Mouse (Mus musculus) limb, embryonic 13.5 days (tissue): Measurements from ENCODE around the gene Cst11. TPM values are rescaled to one million over a fixed set of nuclear protein-coding genes. Genes with fewer than 3 reads are reported as not detected.
"Not testable (repeated sequence)": the region's sequence is repeated elsewhere in the genome, so short reads cannot be mapped to it uniquely, and the experiment has no call there.

Experiments
- ATAC-seq: fragments of 200-750 bp; cut with Nextera tagmentation; 2 replicates; pipeline ENCODE4 v1.8.0; 2017; ENCODE audit warnings: low read depth, moderate number of reproducible peaks, moderate TSS enrichment; ENCODE audit not compliant: low FRiP score
- H3K27ac ChIP-seq: fragments of 300-500 bp; sonication (generic); 2 replicates; pipeline ENCODE4 v1.5.1; 2015; ENCODE audit warnings: inconsistent platforms, mild to moderate bottlenecking, moderate library complexity
- H3K27me3 ChIP-seq: fragments of 300-500 bp; sonication (generic); 2 replicates; pipeline ENCODE4 v1.6.1; 2015; ENCODE audit warnings: mild to moderate bottlenecking, inconsistent platforms
- H3K36me3 ChIP-seq: fragments of 300-500 bp; sonication (generic); 2 replicates; pipeline ENCODE4 v1.6.1; 2015; ENCODE audit warnings: inconsistent platforms, mild to moderate bottlenecking, moderate library complexity
- H3K4me1 ChIP-seq: fragments of 300-500 bp; sonication (generic); 2 replicates; pipeline ENCODE4 v1.6.1; 2015; ENCODE audit warnings: inconsistent platforms
- H3K4me2 ChIP-seq: fragments of 300-500 bp; sonication (generic); replicated peaks from 2 replicates; pipeline ENCODE4 v1.6.1; 2015; ENCODE audit warnings: inconsistent platforms, mild to moderate bottlenecking, moderate library complexity
- H3K4me3 ChIP-seq: fragments of 300-500 bp; sonication (generic); 2 replicates; pipeline ENCODE4 v1.5.1; 2015; ENCODE audit warnings: moderate library complexity, mild to moderate bottlenecking, inconsistent platforms
- H3K9ac ChIP-seq: fragments of 300-500 bp; sonication (generic); 2 replicates; pipeline ENCODE4 v1.6.1; 2015; ENCODE audit warnings: mild to moderate bottlenecking, inconsistent platforms
- H3K9me3 ChIP-seq: fragments of 300-500 bp; sonication (generic); 2 replicates; pipeline ENCODE4 v1.6.1; 2016; ENCODE audit warnings: inconsistent platforms
- WGBS: fragments of 180-500 bp; shearing (Covaris S2); methylation state at CpG from one replicate; pipeline ENCODE4 v1.1.7; 2015; 5-methylcytosine and 5-hydroxymethylcytosine counted together
- polyA plus RNA-seq: library from polyadenylated mRNA; unstranded; fragments of >200 nt; fragmentation: Nextera tagmentation; extraction: Ambion mirVana; gene quantifications from 2 replicates; pipeline ENCODE4 v1.2.1, GENCODE M21; 2015

Cst11 gene
- not detected in 2 replicates for polyA plus RNA-seq

DNA sequence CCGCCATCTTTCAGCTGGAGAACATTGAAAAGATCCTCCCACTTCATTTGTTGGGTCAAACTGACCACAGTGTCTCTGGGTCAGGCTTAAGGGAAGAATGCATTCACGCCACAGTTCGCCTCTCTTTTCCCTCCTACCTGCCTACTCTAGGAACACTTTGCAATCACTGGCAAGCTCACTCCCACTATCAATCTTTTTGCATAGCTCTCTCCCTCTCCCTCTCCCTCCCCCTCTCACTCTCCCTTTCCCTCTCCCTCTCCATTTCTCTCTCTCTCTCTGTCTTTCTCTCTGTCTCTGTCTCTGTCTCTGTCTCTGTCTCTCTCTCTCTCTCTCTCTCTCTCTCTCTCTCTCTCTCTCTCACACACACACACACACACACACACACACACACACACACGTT, at the start of gene Cst11:
Cst11 (minus strand) TSS at position 101 of the 400 bp plus-strand sequence.
- H3K4me1 ChIP-seq, H3K27me3 ChIP-seq, H3K36me3 ChIP-seq, ATAC-seq, H3K9me3 ChIP-seq, H3K4me2 ChIP-seq, H3K27ac ChIP-seq, H3K9ac ChIP-seq, H3K4me3 ChIP-seq: not testable (repeated sequence)
- WGBS: 85% methylated on average over 4 of the region's 4 CpGs

DNA sequence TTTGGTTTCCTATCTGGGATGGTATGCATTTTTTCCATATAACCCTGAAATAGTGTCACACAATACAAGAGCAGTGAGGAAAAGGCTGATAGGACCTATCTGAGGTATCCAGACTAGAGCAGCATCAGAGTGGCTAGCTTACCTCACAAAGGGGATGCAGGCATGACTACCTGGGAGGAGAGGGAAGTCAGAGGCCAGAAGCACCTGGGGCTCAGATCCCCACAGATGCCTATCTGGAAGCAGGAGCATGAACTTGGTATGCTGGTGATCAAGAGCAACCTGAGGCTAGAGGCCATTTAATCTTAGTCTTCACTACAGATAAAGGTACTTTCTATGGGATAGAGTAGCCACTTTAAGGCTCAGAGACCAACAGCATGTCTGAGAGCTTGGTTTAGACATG, 48.6 kb upstream of the Cst11 start, which contains the start of gene Cst13:
Cst13 (plus strand) TSS at position 173 of the 400 bp plus-strand sequence.
- no peak within 1 kb of the TSS for H3K27ac ChIP-seq
- H3K4me1 ChIP-seq: no peaks in the 10 kb centered on the region
- H3K9ac ChIP-seq: no peak within 1 kb of the TSS
- no peak within 1 kb of the TSS for H3K4me3 ChIP-seq
- no peaks in the 10 kb centered on the region for H3K36me3 ChIP-seq
- no peak within 1 kb of the TSS for H3K4me2 ChIP-seq
- no peaks in the 10 kb centered on the region for H3K27me3 ChIP-seq
- no peak for ATAC-seq
- no peaks in the 10 kb centered on the region for H3K9me3 ChIP-seq

- Histone ChIP-seq H3K9ac (no peak overlapping the region), H3K4me3 (no peak overlapping the region), H3K27ac (no peak overlapping the region), H3K9me3 (no peaks in the 10 kb centered on the region), H3K4me1 (no peaks in the 10 kb centered on the region), H3K27me3 (no peaks in the 10 kb centered on the region), H3K36me3 (no peaks in the 10 kb centered on the region), H3K4me2 (no peak overlapping the region)
- 58% methylated on average over 6 of the region's 6 CpGs for WGBS
- ATAC-seq: no peak
Measured at GRCm38 (mm10) chr2:148806696-148807095, 35.4 kb upstream of the Cst11 start.

- no peak overlapping the region for H3K27ac ChIP-seq
- no peak for ATAC-seq
- H3K4me1 ChIP-seq: no peaks in the 10 kb centered on the region
- no peaks in the 10 kb centered on the region for H3K9me3 ChIP-seq
- H3K36me3 ChIP-seq: no peaks in the 10 kb centered on the region
- 58% methylated on average over 3 of the region's 3 CpGs for WGBS
- H3K9ac ChIP-seq: no peak overlapping the region
- H3K4me2 ChIP-seq: no peak overlapping the region
- no peaks in the 10 kb centered on the region for H3K27me3 ChIP-seq
- no peak overlapping the region for H3K4me3 ChIP-seq
Measured at GRCm38 (mm10) chr2:148801491-148801921, 30.2 kb upstream of the Cst11 start.

- 78% methylated on average over 1 of the region's 1 CpGs for WGBS
Measured at GRCm38 (mm10) chr2:148798485-148798884, 27.2 kb upstream of the Cst11 start, which contains the start of gene Cst8. Gene Cst8 (plus strand): TSS chr2:148798785.

GRCm38 (mm10) chr2:148789142-148789541, 17.8 kb upstream of the Cst11 start, which contains the start of gene Cst12:
Gene Cst12 (plus strand): TSS chr2:148789361.
- H3K27ac ChIP-seq: no peak within 1 kb of the TSS
- H3K36me3 ChIP-seq: no peaks in the 10 kb centered on the region
- no peak within 1 kb of the TSS for H3K9ac ChIP-seq
- WGBS: 94% methylated on average over 6 of the region's 6 CpGs
- no peak for ATAC-seq
- H3K9me3 ChIP-seq: no peaks in the 10 kb centered on the region
- no peak within 1 kb of the TSS for H3K4me2 ChIP-seq
- H3K4me1 ChIP-seq: no peaks in the 10 kb centered on the region
- no peak within 1 kb of the TSS for H3K4me3 ChIP-seq
- no peaks in the 10 kb centered on the region for H3K27me3 ChIP-seq

More at GRCm38 (mm10) chr2:148798485-148798884, 27.2 kb upstream of the Cst11 start, which contains the start of gene Cst8:
- no peak within 1 kb of the TSS for H3K4me2 ChIP-seq
- no peak within 1 kb of the TSS for H3K27ac ChIP-seq
- no peak for ATAC-seq
- H3K4me3 ChIP-seq: no peak within 1 kb of the TSS
- H3K4me1 ChIP-seq: no peaks in the 10 kb centered on the region
- H3K27me3 ChIP-seq: no peaks in the 10 kb centered on the region
- H3K36me3 ChIP-seq: no peaks in the 10 kb centered on the region
- H3K9ac ChIP-seq: no peak within 1 kb of the TSS
- H3K9me3 ChIP-seq: no peaks in the 10 kb centered on the region

GRCm38 (mm10) chr2:148781709-148782108, 10.4 kb upstream of the Cst11 start, which contains the start of gene 8030411F24Rik:
Gene 8030411F24Rik (plus strand): TSS chr2:148782009.
- Histone ChIP-seq H3K9ac (no peak within 1 kb of the TSS), H3K4me2 (no peak within 1 kb of the TSS), H3K4me3 (no peak within 1 kb of the TSS), H3K9me3 (no peaks in the 10 kb centered on the region), H3K36me3 (no peaks in the 10 kb centered on the region), H3K4me1 (no peaks in the 10 kb centered on the region), H3K27me3 (no peaks in the 10 kb centered on the region), H3K27ac (no peak within 1 kb of the TSS)
- 33% methylated on average over 1 of the region's 1 CpGs for WGBS
- no peak for ATAC-seq

GRCm38 (mm10) chr2:148763648-148764388, 7.5 kb downstream of the Cst11 start:
- no peak for ATAC-seq
- H3K4me2 ChIP-seq: no peak overlapping the region
- H3K36me3 ChIP-seq: no peaks in the 10 kb centered on the region
- no peaks in the 10 kb centered on the region for H3K27me3 ChIP-seq
- no peak overlapping the region for H3K9ac ChIP-seq
- no peaks in the 10 kb centered on the region for H3K9me3 ChIP-seq
- 100% methylated on average over 1 of the region's 1 CpGs for WGBS
- H3K27ac ChIP-seq: no peak overlapping the region
- H3K4me1 ChIP-seq: no peaks in the 10 kb centered on the region
- H3K4me3 ChIP-seq: no peak overlapping the region

DNA sequence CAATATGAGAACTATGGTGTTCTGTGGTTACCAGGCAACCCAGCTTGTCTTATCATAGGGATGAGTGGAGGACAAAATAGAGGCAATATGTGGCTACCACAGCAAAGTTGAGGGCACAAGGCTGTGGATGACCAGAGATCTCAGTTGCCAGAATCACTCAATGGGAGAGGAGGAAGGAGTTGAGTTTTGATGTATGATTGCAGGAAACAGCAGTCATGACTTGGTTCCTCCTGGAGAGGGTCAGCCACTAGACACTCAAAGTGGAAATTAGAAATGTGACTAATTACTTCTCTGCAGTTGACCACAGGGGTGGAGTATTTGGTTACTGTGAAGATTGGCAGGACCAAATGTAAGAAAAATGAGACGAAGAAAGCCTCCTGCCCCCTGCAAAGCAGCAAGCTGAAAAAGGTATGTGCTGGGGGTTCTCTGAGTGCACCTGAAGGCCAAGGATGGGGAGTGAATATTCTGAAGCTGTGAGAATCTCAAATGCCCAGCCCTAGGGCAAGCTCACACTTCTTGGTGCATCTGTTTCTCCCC, 16.9 kb downstream of the Cst11 start:
- no peak overlapping the region for H3K9ac ChIP-seq
- no peak overlapping the region for H3K4me2 ChIP-seq
- no peaks in the 10 kb centered on the region for H3K36me3 ChIP-seq
- 61% methylated on average over 1 of the region's 1 CpGs for WGBS
- H3K4me3 ChIP-seq: no peak overlapping the region
- H3K4me1 ChIP-seq: no peaks in the 10 kb centered on the region
- no peak for ATAC-seq
- H3K27me3 ChIP-seq: no peaks in the 10 kb centered on the region
- H3K27ac ChIP-seq: no peak overlapping the region
- no peaks in the 10 kb centered on the region for H3K9me3 ChIP-seq

DNA sequence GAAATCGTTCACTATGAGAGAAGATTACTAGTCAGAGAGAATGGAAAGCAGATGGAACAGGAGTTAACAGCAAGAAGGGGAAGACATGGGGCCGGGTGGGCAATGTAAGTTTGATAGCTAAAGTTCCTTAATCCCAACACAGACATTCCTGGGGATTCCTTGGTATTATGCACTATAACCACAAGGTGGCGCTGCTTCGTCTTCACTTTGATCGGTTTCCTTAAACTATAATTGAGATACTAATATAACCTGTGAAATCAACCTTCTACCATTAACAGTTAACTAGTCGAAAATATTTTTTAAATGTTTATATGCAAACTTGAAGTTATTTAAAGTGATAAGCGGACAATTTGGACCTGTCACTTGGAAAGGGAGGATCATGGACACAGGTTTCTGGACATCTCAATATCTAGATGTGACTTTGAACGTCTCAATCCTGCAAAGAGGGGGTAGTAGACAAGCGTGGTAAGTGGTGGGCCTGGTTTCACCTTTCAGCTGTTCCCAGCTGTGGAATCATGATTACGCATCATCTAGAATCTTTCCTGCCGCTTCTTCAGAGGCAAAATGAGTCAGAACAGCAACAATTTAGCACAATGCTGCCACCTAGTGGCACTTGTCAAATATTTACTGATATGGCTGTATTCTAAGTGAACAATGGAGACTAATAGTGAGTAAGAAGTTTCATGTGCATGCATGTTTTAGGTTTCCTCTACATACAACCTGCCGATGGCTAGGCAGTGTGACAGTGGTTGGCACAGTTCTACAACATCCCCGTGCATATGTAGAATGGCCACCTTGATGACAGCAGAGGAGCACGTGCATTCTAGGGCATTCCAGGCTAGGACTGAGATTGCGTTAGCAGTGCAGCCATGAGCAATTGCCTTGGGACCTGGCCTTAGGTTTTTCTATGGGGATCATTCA, 19.1 kb downstream of the Cst11 start:
- Histone ChIP-seq H3K4me1 (no peaks in the 10 kb centered on the region), H3K9me3 (no peaks in the 10 kb centered on the region), H3K27ac (no peak overlapping the region), H3K27me3 (no peaks in the 10 kb centered on the region), H3K4me3 (peak overlapping the region; percentile 29), H3K4me2 (peak overlapping the region; percentile 55), H3K36me3 (no peaks in the 10 kb centered on the region), H3K9ac (no peak overlapping the region)
- 15% methylated on average over 15 of the region's 15 CpGs for WGBS
- peak; percentile 63; the same call in 1 of the 2 replicates for ATAC-seq

DNA sequence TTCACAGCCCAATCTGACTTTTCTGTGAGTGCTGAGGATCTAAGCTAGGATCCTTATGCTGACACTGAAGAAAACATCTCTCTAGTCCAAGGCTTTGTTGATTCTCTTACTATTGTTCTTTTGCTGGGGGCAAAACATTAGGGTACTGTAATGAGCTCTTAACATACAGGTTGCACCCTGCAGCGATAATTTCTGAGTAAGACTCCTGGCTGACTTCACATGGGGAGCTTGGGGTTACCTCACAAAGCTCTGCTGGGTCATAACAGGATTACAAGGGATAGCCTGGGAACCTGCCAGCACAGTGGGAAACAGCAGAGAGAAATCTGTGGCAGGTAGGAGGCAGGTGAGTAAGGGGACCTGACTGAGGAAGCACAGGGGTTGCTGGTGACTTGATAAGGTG, 21.2 kb downstream of the Cst11 start, which contains the start of gene Cstl1:
Cstl1 (plus strand) TSS at position 301 of the 400 bp plus-strand sequence.
- Histone ChIP-seq H3K4me2 (no peak within 1 kb of the TSS), H3K9ac (no peak within 1 kb of the TSS), H3K36me3 (no peaks in the 10 kb centered on the region), H3K4me3 (no peak within 1 kb of the TSS), H3K27me3 (no peaks in the 10 kb centered on the region), H3K4me1 (no peaks in the 10 kb centered on the region), H3K9me3 (no peaks in the 10 kb centered on the region), H3K27ac (no peak within 1 kb of the TSS)
- ATAC-seq: no peak
- WGBS: 89% methylated on average over 1 of the region's 1 CpGs
